Mouse (Mus musculus) gastrocnemius, postnatal 14 days (tissue): ENCODE results near the gene Gin1. TPM values are rescaled to one million over a fixed set of nuclear protein-coding genes. Genes with fewer than 3 reads are reported as not detected.

Source experiments
- total RNA-seq, 2 experiments: library from RNA; stranded (reverse); gene quantifications; 2 replicates each; pipeline ENCODE4 v1.2.3; 2021

Gin1 gene
- total RNA-seq, 2 experiments from 2014 or later: 3.4 to 3.9 TPM

Other genes with a start within 250 kb of the Gin1 start
- 10 to 100 TPM; 14.9 to 31.9 TPM for gene D1Ertd622e, start 108.1 kb upstream of the Gin1 start, total RNA-seq
- 1 to 10 TPM; 2.7 to 3.8 TPM for gene Ppip5k2, start 239 bp downstream of the Gin1 start, total RNA-seq